Mouse (Mus musculus) midbrain, embryonic 11.5 days (tissue): Measurements from ENCODE around the gene C1s1. TPM values are rescaled to one million over a fixed set of nuclear protein-coding genes. Genes with fewer than 3 reads are reported as not detected.
"Not testable (repeated sequence)": the region's sequence is repeated elsewhere in the genome, so short reads cannot be mapped to it uniquely, and the experiment has no call there.

Experiments
- ATAC-seq: fragments of 200-750 bp; cut with Nextera tagmentation; 2 replicates; pipeline ENCODE4 v1.8.0; 2017; ENCODE audit warnings: moderate TSS enrichment, moderate library complexity; ENCODE audit not compliant: low FRiP score
- DNase-seq: peaks from one replicate; pipeline ENCODE4 v3.0.0; 2015; ENCODE audit warnings: low spot score; ENCODE audit errors: missing footprints
- H3K27ac ChIP-seq: fragments of 300-500 bp; sonication (generic); 2 replicates; pipeline ENCODE4 v1.5.1; 2014; ENCODE audit warnings: low read depth, low read length
- H3K27me3 ChIP-seq: fragments of 300-500 bp; sonication (generic); 2 replicates; pipeline ENCODE4 v1.6.1; 2014; ENCODE audit warnings: mild to moderate bottlenecking, low read length, moderate library complexity, mixed read lengths; ENCODE audit not compliant: control insufficient read depth, insufficient read depth
- H3K36me3 ChIP-seq: fragments of 300-500 bp; sonication (generic); 2 replicates; pipeline ENCODE4 v1.6.1; 2014; ENCODE audit warnings: mild to moderate bottlenecking, low read length, moderate library complexity, mixed read lengths; ENCODE audit not compliant: control insufficient read depth, insufficient read depth
- H3K4me1 ChIP-seq: fragments of 300-500 bp; sonication (generic); 2 replicates; pipeline ENCODE4 v1.6.1; 2014; ENCODE audit warnings: low read length; ENCODE audit not compliant: control insufficient read depth, insufficient read depth
- H3K4me2 ChIP-seq: fragments of 300-500 bp; sonication (generic); 2 replicates; pipeline ENCODE4 v1.6.1; 2014; ENCODE audit warnings: mild to moderate bottlenecking, moderate library complexity
- H3K4me3 ChIP-seq: fragments of 300-500 bp; sonication (generic); 2 replicates; pipeline ENCODE4 v1.5.1; 2014; ENCODE audit warnings: low read depth, low read length
- H3K9ac ChIP-seq: fragments of 300-500 bp; sonication (generic); 2 replicates; pipeline ENCODE4 v1.6.1; 2014; ENCODE audit warnings: low read length
- H3K9me3 ChIP-seq: fragments of 300-500 bp; sonication (generic); 2 replicates; pipeline ENCODE4 v1.6.1; 2016; ENCODE audit warnings: low read length; ENCODE audit not compliant: control insufficient read depth
- WGBS: fragments of 180-500 bp; shearing (Covaris S2); extraction: QIAGEN DNeasy Blood & Tissue Kit; methylation state at CpG from one replicate; pipeline ENCODE4 v1.1.7; 2014; 5-methylcytosine and 5-hydroxymethylcytosine counted together
- polyA plus RNA-seq: library from polyadenylated mRNA; unstranded; fragments of >200 nt; fragmentation: Nextera tagmentation; extraction: Ambion mirVana; gene quantifications from 2 replicates; pipeline ENCODE4 v1.2.1, GENCODE M21; 2014

Gene C1s1
- polyA plus RNA-seq, 1 experiment from 2014 or later, result 0.44 TPM

DNA sequence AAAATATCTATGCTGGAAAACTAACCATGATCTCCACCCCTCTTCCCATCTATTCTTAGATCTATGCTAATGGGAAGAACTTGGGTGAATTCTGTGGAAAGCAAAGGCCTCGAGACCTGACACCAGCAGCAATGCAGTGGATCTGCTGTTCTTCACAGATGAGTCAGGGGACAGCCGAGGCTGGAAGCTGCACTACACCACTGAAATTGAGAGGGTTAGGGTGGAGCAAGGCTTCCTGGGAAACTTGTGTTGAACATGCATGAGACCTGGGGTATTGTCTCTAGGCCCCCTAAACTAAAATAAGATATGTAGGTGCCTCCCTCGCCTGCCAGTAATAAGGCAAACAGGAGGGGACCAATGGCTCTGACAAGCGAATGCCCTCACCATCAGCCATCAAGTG, 19.0 kb upstream of the C1s1 start:
- H3K4me2 ChIP-seq, H3K9me3 ChIP-seq, DNase-seq, H3K27ac ChIP-seq, H3K4me3 ChIP-seq, H3K27me3 ChIP-seq, H3K36me3 ChIP-seq, ATAC-seq, H3K9ac ChIP-seq, H3K4me1 ChIP-seq: not testable (repeated sequence)
- WGBS, result 82% methylated on average over 4 of the region's 4 CpGs

DNA sequence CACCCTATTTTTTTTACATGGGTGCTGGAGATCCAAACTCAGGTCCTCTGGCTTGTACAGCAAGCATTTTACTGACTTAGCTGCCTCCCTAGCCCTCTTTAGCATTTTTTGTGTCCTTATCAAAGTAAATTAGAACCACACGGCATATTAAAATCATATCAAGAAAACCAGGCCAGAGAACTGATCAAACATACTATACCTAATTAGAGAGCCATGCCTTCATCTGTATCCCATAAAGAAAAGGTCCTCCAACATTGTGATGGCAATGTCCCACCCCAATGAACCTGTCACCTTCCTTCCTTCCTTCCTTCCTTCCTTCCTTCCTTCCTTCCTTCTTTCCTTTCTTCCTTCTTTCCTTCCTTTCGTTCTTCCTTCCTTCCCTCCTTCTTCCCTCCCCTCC, 13.8 kb upstream of the C1s1 start:
- ATAC-seq, H3K4me3 ChIP-seq, H3K9ac ChIP-seq, H3K36me3 ChIP-seq, DNase-seq, H3K27ac ChIP-seq, H3K4me1 ChIP-seq, H3K4me2 ChIP-seq, H3K27me3 ChIP-seq, H3K9me3 ChIP-seq: not testable (repeated sequence)
- WGBS, result 82% methylated on average over 2 of the region's 2 CpGs

GRCm38 (mm10) chr6:124552766-124553165, 10.6 kb upstream of the C1s1 start:
- Histone ChIP-seq H3K9me3 (peaks cover 4% of the 10 kb centered on the region), H3K4me3 (no peak overlapping the region), H3K9ac (no peak overlapping the region), H3K27ac (no peak overlapping the region), H3K4me2 (no peak overlapping the region), H3K27me3 (no peaks in the 10 kb centered on the region), H3K4me1 (no peaks in the 10 kb centered on the region), H3K36me3 (no peaks in the 10 kb centered on the region)
- ATAC-seq, result no peak
- WGBS, result 70% methylated on average over 22 of the region's 22 CpGs
- DNase-seq, result no peak

- H3K4me2 ChIP-seq, result no peak overlapping the region
- 90% methylated on average over 3 of the region's 3 CpGs for WGBS
- H3K27ac ChIP-seq, result no peak overlapping the region
- no peak overlapping the region for H3K4me3 ChIP-seq
- peaks cover 4% of the 10 kb centered on the region for H3K9me3 ChIP-seq
- H3K36me3 ChIP-seq, result no peaks in the 10 kb centered on the region
- ATAC-seq, result no peak
- DNase-seq, result no peak
- no peak overlapping the region for H3K9ac ChIP-seq
- no peaks in the 10 kb centered on the region for H3K4me1 ChIP-seq
- no peaks in the 10 kb centered on the region for H3K27me3 ChIP-seq
Measured at GRCm38 (mm10) chr6:124549023-124549550, 6.9 kb upstream of the C1s1 start.

DNA sequence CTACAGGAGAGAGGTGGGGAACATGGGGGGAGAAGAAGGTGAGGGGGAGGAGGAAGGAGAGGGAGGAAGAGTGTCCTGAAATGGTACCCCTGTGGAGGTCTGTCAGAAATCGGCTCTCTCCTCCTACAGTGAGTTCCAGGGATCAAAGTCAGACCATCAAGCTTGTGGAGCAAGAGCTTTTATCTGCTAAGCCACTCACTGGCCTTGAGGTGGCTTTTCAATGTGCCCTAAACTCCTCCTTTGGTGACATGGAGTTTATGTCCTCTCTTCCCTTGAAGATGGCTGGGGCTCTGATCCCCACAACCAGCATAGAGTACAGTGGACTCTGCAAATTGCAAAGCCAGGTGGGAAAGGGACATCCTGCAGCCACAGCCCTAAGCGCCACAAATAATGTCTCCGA, 5.8 kb upstream of the C1s1 start:
- DNase-seq, result not testable (repeated sequence)

DNA sequence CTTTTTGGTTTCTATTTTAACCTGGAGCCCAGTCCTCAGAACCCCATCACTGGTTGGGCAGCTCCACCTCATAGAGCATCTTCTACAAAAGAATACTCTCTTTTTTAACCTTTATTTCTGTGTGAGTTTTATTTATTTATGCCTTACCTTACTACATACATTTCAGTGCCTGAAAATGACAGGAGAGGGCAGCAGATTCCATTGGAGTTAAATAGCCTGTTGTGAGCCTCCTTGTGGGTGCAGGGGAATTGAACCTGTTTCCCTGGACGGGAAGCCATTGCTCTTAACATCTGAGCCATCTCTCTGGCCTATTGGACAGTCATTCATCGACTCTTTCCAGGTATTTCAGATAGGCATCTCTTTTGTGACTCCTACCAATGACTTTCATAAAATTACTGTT, 3.3 kb upstream of the C1s1 start:
- Histone ChIP-seq H3K27me3 (no peaks in the 10 kb centered on the region), H3K4me3 (no peak overlapping the region), H3K36me3 (no peaks in the 10 kb centered on the region), H3K9ac (no peak overlapping the region), H3K4me2 (no peak overlapping the region), H3K4me1 (no peaks in the 10 kb centered on the region), H3K27ac (no peak overlapping the region), H3K9me3 (no peaks in the 10 kb centered on the region; the same call in 1 of the 2 replicates)
- WGBS, result 81% methylated on average over 2 of the region's 2 CpGs
- DNase-seq (no peak), ATAC-seq (no peak)

More for the DNA sequence above, 5.8 kb upstream of the C1s1 start:
- not testable (repeated sequence) for H3K27ac ChIP-seq, H3K9me3 ChIP-seq, H3K27me3 ChIP-seq, H3K4me2 ChIP-seq, ATAC-seq, H3K36me3 ChIP-seq, H3K4me3 ChIP-seq, H3K4me1 ChIP-seq, H3K9ac ChIP-seq
- 100% methylated on average over 2 of the region's 3 CpGs for WGBS

DNA sequence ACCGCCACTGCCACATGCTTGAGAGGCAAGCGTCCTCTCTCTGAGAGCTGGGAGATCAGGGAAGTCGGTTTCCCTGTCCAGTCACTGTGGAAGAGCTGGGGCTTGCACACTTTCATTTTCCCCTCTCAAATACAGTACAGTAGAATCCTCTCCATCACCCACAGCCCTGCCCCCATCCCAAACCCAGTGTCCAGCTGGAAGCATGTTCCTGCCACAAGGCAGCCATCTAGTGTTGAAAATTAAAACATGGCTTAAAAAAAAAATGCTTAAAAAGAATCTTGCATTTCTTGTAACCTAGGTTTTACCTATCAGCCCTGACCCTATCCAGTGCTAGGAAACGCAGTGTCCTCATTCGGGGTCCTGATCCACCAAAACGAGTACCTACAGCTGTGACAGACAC, 2.3 kb upstream of the C1s1 start:
- Histone ChIP-seq H3K27me3 (no peaks in the 10 kb centered on the region), H3K4me2 (no peak overlapping the region), H3K4me3 (no peak overlapping the region), H3K4me1 (no peaks in the 10 kb centered on the region), H3K27ac (no peak overlapping the region), H3K36me3 (no peaks in the 10 kb centered on the region), H3K9me3 (no peaks in the 10 kb centered on the region), H3K9ac (no peak overlapping the region)
- WGBS, result 80% methylated on average over 5 of the region's 6 CpGs
- no peak for ATAC-seq
- DNase-seq, result no peak

DNA sequence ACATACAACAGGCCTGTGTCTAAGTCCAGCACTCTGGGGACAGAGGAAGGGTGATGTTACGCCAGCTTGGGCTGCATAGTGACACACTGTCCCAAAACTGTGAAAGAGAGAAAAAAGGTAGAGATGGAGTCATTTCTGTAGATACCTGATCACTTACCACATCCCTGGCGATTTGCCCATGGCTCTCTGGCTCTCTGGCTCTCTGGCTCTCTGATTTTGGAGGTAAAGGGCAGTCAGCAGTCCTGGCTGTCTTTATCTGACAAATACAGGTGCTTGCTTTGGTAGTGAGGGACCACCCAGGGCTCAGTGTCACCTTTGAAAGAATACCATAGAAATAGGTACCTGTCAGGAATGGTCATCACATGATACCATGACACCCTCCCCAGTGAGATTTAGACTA, 983 bp downstream of the C1s1 start:
- H3K9me3 ChIP-seq, DNase-seq, ATAC-seq, H3K27me3 ChIP-seq, H3K36me3 ChIP-seq, H3K4me2 ChIP-seq, H3K4me3 ChIP-seq, H3K4me1 ChIP-seq, H3K9ac ChIP-seq, H3K27ac ChIP-seq: not testable (repeated sequence)
- 75% methylated on average over 2 of the region's 2 CpGs for WGBS

DNA sequence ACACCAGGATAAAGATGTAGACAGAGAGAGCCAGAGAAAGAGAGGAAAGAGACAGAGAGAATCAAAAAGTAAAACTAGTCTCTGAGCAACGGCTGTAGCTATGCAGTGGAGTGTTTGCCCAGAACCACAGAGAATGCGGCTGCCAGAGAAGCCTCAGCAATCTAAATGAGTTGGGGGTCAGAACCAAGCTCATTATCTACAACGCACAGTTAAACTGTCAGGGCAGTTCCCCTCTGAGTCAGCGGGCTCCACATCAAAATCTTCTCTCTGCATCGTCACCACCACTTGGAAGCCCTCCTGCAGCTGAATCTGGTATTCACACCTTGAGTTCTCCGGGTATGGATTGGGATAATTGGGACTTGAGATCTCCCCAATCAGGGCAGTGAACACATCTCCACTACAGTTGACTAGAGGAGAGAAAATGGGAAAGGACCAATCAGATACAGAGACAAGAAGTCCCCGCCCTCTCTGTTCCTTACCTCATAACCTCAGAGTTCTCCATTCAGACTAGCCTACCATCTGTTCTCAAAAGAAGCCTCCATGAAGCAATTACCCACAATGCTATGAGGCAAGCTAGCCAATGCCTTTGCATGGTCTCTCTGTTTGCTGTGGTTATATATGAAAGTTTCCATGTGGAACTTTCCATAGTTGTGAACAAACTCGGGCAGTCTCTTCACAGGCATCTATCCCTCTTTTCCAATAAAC, 5.9 kb downstream of the C1s1 start:
- H3K4me2 ChIP-seq, H3K27me3 ChIP-seq, ATAC-seq, H3K27ac ChIP-seq, H3K4me1 ChIP-seq, DNase-seq, H3K4me3 ChIP-seq, H3K9ac ChIP-seq, H3K9me3 ChIP-seq, H3K36me3 ChIP-seq: not testable (repeated sequence)
- 83% methylated on average over 8 of the region's 8 CpGs for WGBS
